Mouse (Mus musculus) Muller cell, postnatal 12 days (primary cell): Measurements from ENCODE around the gene Prpf18.
"Not testable (repeated sequence)": the region's sequence is repeated elsewhere in the genome, so short reads cannot be mapped to it uniquely, and the experiment has no call there.

Experiments
- DNase-seq: peaks from one replicate; pipeline ENCODE4 v3.0.0-alpha.2; 2015; ENCODE audit errors: inconsistent ontology term

Gene Prpf18

DNA sequence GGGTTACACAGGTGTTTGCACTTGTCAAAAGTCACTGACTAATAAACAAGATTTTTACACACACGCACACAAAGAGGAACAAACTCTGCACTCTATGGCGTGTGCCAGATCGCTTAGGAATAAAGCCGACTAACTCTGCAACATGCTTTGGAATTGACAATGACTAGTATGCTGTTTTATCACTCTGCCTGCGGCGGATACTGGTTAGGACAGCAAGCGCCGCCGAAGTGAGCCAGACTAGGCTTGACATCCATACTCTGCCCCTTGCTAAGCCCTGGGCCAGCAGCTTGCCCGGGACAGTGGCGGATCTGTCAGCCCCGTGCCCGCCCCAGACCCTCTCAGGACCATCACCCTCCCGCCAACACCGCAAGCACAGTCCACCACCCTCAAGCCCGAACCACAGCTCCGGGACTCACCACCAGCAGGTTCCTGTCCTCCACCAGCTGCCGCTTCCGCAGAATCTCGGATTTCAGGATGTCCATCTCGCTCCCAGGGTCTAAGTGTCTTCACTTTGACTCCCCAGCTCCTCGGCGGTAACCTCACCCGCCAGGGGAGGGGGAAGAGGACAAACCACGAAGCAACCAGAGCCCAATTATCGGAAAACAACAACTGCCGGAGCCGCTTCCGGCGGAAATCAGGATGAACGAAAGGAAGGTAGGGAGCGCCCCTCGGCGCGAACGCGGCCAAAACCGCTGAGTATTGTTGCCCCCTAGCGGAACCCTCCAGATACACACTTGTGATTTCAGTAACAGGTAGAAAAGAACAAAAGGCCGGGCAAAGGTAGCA is at the start of gene Prpf18:
Gene Prpf18 (minus strand): TSS at position 614 of the 786 bp plus-strand sequence.
- DNase-seq = peak; percentile 88

DNA sequence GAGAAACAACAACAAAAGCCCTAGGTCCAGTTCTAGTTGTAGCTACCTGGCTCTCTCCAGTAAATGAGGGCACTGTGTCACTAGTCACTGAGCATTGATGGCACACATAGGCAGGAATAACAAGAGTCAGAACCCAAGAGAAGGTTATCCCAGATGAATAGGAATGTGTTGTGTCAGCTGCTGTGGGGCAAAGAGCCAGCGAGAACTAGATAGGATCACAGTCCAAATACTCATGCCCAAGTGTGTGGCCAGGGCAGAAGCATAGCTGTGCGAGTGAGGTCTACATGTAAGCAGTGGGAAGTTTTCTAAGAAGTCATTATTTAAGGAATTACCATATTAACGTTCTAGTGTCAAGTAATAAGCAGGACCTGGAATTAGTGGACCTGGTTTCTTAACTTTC is 28.0 kb upstream of the Prpf18 start:
- DNase-seq = no peak

DNA sequence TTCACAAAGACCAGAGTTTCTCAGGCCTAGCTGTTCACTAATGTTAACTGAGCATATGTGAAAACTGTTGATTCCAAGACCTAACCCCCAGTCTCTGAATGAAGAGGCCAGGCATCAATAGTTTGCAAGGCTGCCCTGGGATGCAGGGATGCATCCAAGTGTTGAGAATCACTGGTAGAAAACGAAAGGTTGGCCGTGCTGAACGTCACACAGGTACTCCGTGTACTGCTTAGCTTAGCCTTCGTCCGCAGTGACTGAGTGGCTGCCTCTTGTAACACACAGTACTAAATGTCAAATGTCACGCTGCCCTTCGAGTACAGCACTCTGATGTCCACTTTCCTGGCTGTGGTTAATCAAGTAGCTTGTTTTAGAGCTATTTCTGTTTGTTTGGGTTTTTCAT is 19.7 kb upstream of the Prpf18 start:
- DNase-seq = no peak

DNA sequence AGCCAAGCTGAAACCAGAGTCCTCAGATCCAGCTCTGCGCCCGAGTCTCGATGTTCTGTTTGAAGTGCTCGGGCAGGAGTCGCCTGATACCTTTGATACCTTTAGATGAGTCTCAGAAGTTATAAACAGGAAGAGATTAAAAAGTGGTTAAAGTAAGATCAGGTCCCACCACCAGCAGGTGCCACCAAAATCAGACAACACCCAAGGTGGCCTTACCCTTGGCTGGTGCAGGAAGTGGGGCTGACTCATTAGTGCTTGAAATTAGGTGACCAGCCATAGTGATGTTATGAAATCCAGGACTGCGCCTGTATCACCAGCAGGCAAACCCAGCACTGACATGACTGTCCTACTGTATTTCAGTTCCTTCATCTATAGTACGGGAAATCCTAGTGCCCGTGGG is 17.8 kb upstream of the Prpf18 start:
- no peak for DNase-seq

DNA sequence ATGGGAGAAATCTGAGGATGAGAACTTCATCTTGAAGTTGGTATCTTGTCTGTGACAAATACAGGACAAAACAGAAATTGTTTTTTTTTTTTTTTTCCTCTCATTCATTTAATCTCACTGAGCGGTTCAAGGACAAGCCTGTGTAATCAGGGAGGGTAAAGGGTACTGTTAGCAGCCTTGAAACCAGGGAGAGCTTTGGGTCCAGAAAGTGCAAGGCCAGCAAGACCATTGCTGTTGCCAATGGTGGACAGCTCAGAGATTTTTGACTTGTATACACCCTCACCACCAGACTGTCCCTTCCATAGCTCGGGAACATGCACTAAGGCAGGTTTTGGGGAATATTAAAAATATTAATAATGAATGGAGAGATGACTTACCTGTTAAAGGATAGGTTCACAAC is 16.7 kb upstream of the Prpf18 start:
- DNase-seq = no peak

DNA sequence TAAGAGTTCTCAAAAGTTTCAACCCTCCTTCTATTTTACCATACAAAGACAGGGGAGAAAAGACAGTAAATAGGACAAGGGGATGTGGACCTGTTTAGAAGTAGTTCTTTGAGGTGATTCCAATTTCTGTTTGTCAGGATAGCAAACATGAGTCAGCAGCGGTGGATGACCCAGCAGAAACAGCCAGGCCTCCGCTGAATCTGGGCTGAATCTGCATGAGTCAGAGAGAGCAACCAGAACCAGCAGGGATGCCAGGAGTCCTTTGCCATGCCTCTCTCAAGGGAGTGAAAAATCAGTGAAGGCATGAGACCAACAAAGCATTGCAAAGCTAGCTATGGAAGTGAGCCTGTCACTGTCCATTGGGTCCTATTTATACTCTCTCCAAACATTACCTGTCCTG is 8.8 kb upstream of the Prpf18 start:
- no peak for DNase-seq

DNA sequence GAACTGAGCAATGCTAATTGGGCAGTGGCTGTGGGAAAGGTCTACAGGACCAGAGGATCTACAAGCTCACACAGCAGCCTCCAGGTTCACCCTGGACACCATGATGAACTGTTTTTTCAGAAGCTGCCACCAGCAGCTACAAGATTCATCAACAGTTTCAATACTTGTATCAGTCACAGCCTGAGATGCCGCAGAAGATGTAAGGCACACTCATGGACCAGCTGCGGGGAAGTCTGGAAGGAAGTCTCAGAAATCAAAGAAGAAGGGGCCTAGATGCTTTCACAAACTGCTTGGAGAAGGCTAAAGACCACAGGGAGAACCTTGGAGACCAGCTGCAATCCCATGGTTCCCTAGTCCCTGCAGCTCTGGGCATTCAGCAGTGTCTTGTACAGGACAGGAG is 2.3 kb downstream of the Prpf18 start:
- no peak for DNase-seq

DNA sequence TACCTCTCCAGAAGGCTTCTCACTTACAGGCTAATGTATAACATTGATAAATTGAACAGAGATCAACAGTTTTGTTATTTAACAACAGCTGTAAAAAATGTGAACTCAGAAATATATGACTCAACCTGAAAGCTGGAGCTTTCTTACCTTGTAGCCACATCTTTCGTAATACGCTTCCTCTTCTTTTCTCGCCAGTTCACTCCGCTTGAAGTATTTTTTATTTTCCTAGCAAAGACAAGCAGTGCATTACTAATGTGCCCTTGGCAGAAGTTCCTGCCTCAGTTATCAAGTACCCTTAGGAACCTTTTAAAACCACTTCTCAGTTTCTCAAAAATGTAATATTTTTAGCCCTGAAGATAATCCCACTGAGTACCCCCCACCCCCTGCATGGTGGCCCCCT is 3.8 kb downstream of the Prpf18 start:
- DNase-seq = peak; percentile 15

DNA sequence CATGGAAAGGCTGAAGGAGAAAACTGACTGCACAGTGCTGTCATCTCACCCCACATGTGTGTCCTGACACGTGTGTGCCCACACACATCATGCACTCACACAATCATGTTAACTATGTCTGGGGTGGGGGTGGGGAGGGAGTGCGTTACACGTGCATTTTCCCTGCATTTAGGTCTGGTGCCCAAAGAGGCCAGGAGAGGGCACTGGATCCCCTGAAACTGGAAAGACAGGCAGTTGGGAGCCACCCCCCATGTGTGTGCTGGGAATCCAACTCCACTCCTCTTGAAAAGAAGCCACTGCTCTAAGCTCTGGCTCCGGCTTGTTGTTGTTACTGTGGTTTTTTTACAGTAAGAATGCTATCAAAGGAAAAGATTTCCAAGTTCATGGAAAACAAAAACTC is 6.8 kb downstream of the Prpf18 start:
- DNase-seq = no peak

DNA sequence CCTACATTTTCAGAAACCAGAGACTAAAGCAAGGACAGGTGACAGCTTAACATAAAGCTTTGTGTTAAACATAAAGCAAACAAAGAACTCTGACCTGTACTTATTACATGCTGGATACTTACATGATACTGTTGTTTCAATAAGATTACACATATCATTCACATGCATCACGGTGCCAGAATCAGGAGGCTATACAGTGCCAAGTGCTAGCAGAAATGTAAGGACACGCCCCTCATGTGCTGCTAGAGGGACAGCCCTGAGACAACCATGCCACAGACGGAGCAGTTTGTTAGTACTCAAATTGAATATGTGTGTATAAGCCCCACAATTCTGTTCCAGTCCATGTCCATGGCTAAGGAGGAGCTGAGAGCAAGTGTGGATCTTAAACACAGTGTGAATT is 13.7 kb downstream of the Prpf18 start:
- no peak for DNase-seq

DNA sequence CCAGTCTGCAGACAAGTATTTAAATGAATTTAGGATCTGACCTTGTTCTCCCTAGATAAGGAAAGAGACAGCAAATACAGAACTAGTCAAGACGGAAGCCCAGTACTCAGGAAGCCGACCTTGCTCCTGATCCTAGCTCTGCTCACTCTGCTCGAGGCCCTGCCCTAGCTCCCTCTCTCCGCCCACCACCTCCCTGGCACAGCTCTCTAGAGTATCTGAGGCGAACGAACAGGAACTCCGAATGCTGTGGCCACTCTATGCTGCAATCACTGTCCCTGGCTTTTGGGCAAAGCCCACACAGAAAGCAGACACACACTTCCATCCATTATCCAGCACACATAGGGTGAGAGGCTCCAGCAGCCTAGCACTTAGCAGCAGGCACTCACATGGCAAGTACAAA is 15.3 kb downstream of the Prpf18 start:
- DNase-seq = no peak

DNA sequence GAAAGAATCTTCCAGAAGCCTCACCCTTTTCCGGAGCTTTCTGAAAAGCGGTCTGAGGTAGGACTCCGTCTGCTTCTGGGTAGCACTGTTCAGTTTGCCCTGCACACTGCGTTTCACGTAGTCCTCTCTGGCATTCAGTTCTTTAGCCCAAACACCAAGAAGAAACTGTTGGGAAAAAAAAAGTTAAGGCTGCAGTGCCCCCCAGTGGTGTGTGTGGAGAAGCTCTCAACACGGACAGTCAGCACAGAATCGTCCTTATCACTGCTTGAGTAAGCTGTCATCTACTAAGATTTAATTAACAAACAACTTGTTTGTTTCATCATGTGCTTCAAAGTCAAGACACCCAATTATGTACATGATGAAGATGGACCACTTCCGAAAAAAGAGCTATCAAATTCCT is 16.1 kb downstream of the Prpf18 start:
- DNase-seq = no peak

DNA sequence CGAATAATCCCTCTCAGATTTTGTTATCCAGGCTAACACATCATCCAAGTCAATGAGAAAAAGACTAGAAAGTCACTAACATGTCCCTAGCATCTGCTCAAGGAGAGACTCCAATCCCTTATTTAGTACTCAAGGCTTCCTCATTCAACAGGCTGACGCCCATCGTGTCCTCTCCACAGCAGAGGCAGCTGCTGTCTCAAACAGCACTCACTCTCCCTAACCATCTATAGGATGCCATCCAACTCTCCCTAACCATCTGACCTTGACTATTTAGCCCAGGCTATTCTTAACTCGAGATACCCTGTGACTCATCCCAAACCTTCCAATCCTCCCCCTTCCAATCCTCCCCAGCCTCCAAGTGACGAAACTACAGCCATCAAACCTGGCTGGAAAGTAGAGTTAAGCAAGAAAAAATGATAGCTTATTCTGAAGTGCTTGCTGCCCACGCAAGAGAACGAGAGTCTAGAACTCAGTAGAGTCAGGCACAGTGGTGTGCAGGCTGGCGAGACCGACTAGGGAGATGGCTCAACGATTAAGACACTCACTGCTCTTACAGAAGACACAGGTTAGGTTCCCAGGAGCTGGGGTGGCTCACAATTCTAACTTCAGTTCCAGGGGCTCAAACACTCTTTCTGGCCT is 21.6 kb downstream of the Prpf18 start:
- no peak for DNase-seq

DNA sequence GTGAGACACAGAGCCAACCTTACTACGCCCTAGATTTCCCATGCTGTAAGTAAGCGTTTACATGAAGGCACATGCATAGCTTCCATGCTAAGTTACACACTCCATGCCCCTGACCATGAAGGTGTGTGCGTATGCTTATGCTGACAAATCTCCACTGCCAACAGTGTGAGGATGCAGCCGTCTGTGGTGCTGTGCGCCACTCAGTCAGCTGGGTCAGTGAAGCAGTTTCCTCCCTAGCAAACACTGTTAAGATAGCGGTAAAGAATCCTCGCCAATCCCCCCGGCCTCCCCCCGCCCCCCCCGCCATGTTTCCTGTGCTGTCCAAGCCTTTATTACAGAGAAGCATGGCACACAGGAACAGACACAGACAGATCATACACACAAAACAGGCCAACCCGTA is 22.4 kb downstream of the Prpf18 start:
- no peak for DNase-seq

DNA sequence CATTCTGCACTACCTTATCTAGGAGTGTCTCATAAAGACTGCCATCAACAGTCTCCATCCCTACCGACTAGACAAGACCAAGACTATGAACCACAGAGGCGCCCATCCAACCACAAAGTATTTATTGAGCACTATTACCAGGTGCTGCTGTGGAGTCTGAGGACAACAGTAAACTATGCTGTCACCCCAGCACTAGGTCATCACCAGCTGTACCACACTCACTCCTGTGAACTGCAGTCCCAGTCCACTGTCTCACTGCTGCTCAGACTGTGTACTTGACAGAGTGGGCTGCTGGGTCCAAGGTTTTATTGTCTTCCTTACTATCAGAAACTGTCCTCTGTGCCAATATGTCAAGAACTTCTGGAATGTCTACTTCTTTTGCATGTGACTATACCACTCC is 23.0 kb downstream of the Prpf18 start:
- no peak for DNase-seq

DNA sequence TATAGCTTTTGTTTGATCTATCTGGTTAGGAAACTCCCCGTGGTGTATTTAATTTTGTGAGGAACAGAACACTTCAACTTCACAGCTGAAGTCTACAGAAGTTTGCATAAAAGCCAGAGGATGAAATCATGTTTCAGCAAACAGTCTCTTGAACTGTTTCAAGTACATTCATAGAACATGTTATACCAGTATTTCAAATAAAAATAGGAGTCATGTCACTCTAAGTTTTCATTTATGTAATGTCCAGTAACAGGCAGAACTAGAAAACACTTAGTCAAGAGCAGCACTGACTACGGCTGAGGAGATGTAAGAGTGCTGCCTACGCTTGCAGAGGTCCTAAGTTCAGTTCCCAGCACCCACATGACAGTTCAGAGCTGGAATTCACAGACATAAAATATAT is 25.0 kb downstream of the Prpf18 start:
- no peak for DNase-seq

DNA sequence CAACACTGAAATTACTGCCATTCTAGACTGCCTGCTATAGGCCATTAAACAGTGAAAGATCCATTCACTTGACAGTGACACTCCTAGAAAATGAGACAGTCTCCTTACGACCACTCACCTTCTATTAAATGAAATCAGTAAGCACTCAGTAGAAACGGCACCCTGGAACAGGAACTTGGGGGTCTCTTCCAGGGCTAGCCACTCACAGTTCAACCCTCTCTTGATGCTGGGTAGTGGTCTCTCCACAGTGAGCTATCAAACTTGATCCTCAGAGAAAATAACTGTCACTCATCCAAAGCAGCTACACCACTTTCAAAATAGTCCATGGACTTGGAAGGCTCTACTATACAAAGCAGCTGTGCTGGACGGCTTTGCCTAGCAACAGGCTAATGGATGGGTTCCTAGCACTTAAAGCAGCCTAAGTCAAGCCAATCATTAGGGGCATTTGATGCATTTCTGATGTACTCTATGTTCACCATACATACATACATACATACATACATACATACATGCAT is 30.4 kb downstream of the Prpf18 start:
- DNase-seq = no peak

DNA sequence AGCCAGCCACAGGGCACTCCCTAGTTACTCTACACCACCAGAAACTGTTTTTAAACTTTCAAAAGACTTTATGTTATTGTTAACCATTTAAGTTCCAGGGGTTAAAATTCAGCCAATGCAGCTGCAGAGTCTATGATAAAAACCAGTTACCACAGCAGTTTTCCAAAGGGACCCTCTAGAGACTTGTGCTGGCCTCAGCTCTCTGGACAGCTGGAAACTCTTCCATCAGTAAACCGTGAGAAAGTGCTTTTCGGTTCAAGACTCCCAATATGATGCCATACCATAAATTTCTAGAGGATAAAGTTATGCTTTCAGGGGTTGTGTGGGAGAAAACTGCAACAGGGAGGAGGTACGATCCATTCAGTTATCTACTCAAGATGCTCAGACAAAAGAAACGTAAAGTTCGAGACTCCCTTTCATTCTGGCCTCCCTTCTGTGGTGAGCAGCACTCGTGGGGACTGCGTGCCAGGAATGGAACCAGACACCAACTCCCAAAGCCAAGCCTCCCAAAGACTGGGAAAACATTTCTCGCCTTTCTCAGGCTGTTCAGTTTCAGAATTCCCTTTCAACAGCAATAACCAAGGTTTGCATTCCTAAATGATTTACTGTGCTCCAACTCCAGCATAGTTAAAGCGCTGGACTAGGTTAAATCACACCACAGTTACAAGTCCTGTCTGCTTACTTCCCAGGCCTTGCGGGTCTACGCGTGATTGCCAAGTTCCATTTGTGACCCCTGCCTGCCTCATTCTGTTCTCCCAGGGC is 31.1 kb downstream of the Prpf18 start:
- no peak for DNase-seq

DNA sequence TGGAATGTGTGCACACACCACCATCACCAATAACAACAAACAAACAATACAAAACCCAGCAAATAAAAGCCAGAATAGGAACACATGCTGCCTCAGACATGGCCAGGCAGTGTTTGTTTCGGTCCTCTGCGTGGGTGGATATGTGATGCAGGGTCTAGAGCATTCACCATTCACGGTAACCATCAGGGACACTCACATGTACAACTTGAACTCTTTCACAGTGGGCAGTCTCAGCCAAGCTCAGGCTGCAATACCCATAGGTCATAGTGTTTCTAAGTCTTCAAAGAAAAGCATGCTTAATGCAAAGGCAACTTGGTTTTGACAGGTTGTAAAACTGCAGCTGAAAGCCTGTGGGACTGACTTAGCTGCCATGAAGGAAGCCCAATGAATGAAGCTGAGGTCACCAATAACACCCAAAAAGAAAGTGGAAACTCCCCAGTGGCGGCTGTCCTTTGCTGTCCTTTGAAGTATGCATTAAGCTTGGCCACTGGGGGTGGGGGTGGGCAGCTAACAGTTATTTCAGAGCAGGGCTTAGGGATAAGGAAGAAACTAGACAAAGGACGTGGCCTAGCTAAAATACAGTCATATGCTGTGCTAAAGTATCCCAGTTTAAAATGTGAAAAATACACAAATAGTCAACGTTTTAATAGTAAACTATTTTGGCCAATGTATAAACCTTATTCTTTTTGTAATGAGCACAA is 31.9 kb downstream of the Prpf18 start:
- peak; percentile 9 for DNase-seq

DNA sequence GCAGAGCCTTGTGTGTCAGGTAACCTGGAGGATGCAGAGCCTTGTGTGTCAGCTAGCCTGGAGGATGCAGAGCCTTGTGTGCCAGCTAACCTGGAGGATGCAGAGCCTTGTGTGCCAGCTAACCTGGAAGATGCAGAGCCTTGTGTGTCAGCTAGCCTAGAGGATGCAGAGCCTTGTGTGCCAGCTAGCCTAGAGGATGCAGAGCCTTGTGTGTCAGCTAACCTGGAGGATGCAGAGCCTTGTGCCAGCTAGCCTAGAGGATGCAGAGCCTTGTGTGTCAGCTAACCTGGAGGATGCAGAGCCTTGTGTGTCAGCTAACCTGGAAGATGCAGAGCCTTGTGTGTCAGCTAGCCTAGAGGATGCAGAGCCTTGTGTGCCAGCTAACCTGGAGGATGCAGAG is 32.8 kb downstream of the Prpf18 start:
- DNase-seq = not testable (repeated sequence)

DNA sequence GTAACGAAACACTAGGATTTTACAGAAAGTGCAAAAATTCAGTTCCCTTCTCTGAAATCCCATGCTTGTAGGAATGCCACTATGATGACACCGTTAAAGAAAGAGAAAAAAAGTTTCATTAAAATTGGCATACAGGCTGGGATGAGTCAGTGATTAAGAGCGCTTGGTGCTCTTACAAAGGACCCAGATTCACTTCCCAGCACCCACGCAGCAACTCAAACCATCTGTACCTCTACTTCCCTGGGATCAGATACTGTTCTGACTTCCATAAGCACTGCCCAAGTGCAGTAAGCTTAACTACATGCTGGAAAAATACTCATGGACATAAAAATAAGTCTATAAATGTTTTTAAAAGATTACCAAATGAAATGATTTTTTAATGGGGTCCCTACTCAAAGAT is 34.9 kb downstream of the Prpf18 start:
- peak; percentile 22 for DNase-seq

DNA sequence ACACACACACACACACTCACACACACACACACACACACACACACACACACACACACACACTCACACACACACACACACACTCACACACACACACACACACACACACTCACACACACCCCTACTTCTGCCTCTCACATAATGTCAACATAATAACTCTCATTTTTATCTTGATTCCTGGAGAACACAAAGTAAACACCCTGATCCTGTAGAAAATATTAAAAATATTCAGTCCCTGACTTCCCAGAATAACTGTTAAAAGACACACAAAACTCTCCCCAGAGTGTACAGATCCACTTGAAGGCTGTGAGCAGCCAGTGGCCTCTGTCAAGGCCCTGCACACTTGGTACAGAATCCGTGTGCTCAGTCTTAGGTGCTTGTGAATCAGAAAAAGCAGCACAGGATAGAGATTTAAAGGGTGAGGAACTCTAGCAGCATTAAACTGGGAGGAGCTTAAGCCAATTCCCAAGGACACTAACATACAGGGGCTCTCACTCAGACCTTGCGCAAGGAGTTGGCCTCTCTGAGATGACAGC is 36.8 kb downstream of the Prpf18 start:
- no peak for DNase-seq
